Mouse (Mus musculus): ENCODE measurements around the gene Abce1. TPM values are rescaled to one million over a fixed set of nuclear protein-coding genes. Genes with fewer than 3 reads are reported as not detected.

Abce1 gene
- polyA plus RNA-seq (2017; shearing (Covaris generic)), result 10 to 100 TPM; 71.2 to 89.4 TPM

GRCm38 (mm10) chr8:79711064-79711961 lies at the start of gene Abce1, which contains the start of gene Anapc10:
TSS of gene Abce1 (minus strand) at chr8:79711740.
TSS of gene Anapc10 (plus strand) at chr8:79711820.

DNA sequence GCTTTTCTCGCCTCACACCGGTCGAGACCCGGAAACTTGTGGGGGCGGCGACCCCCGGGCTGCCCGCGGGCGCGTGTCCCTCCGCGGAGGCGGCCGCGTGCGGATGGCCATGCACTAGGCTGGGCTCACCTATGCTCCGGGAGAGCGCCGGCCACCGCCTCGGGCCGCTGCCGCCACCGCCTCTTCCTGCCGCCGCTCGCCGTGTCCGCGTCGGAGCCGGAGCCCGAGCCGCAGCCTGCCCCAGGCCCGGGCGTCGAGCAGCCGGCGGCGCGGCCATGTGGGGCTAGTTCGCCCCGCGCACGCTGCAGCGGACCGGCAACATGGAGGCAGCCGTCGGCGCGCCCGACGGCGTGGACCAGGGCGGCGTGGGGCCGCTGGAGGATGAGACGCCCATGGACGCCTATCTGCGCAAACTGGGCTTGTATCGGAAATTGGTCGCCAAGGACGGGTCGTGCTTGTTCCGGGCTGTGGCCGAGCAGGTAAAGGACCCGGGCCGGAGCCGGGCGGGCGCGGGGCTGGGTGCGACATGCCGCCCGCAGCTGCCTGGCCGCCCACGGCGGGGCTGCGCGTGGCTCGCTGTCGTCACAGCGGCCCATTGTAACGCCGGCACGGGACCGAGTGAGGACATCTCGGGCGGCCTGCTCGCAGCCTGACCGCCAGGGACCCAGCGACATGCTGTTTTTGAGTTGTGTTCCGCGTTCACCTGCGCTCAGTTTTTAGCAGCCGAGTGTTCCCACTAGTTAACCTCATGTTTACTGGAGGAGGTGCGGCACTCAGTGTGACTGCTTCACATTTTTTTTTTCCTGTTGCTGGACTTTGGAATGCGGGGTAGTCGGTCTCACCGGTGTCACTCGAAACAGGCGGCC lies 71.7 kb downstream of the Abce1 start, which contains the start of gene Otud4:
TSS of gene Otud4 (plus strand) at position 33 of the 866 bp plus-strand sequence.

Other genes with a start within 250 kb of the Abce1 start
- gene Otud4, start 72.1 kb downstream of the Abce1 start, polyA plus RNA-seq (2017; shearing (Covaris generic)), result 10 to 100 TPM; 30.9 to 38.4 TPM
- 10 to 100 TPM; 27.1 to 30.0 TPM for gene Anapc10, start 80 bp upstream of the Abce1 start, polyA plus RNA-seq (2017; shearing (Covaris generic))